Mouse (Mus musculus) thymus, adult 2 months (tissue): ENCODE results near the gene Asb1. TPM values are rescaled to one million over a fixed set of nuclear protein-coding genes. Genes with fewer than 3 reads are reported as not detected.
A peak's percentile ranks its signal among the peaks of the same experiment; 100 is the strongest.

Source experiments
- DNase-seq: peaks from one replicate; pipeline ENCODE4 v3.0.0; 2021
- H3K27ac ChIP-seq: fragments of 200-500 bp; 2 replicates; pipeline ENCODE4 v1.5.1; 2012; ENCODE audit warnings: low read length, control low read depth; ENCODE audit not compliant: control insufficient read depth, insufficient read depth
- H3K27me3 ChIP-seq: fragments of 200-500 bp; 2 replicates; pipeline ENCODE4 v1.6.1; 2012; ENCODE audit warnings: mild to moderate bottlenecking, low read length, moderate library complexity, mixed read lengths; ENCODE audit not compliant: control insufficient read depth, insufficient read depth
- H3K36me3 ChIP-seq: fragments of 200-500 bp; 2 replicates; pipeline ENCODE4 v1.6.1; 2012; ENCODE audit warnings: mild to moderate bottlenecking, low read length, moderate library complexity; ENCODE audit not compliant: control insufficient read depth, insufficient read depth
- H3K4me1 ChIP-seq: fragments of 200-500 bp; replicated peaks from 2 replicates; pipeline ENCODE4 v1.6.1; 2012; ENCODE audit warnings: low read length; ENCODE audit not compliant: control insufficient read depth, insufficient read depth
- H3K4me3 ChIP-seq: fragments of 200-500 bp; 2 replicates; pipeline ENCODE4 v1.5.1; 2012; ENCODE audit warnings: mild to moderate bottlenecking, low read length, control low read depth, moderate library complexity; ENCODE audit not compliant: control insufficient read depth, insufficient read depth
- CTCF ChIP-seq: fragments of 200-500 bp; IDR thresholded peaks from 2 replicates; pipeline ENCODE4 v1.5.1; 2012; ENCODE audit warnings: mild to moderate bottlenecking, control low read depth, low read length, moderate library complexity, borderline replicate concordance; ENCODE audit not compliant: control insufficient read depth, poor library complexity, insufficient read depth; ENCODE audit errors: extremely low read depth
- POLR2A ChIP-seq: fragments of 200-500 bp; IDR thresholded peaks from 2 replicates; pipeline ENCODE4 v1.6.1; 2012; ENCODE audit warnings: mild to moderate bottlenecking, low read length, control low read depth, moderate library complexity; ENCODE audit not compliant: control insufficient read depth, poor library complexity, insufficient read depth; ENCODE audit errors: extremely low read depth
- WGBS: fragments of 180-500 bp; shearing (Covaris S2); methylation state at CpG from one replicate; pipeline ENCODE4 v1.1.7; 2018; 5-methylcytosine and 5-hydroxymethylcytosine counted together
- polyA plus RNA-seq: library from polyadenylated mRNA; depleted of rRNA; stranded (reverse); fragments of >200 nt; gene quantifications from 2 replicates; pipeline ENCODE4 v1.2.3, GENCODE M21; 2012

Gene Asb1
- polyA plus RNA-seq, 1 experiment: 8.7 TPM

GRCm38 (mm10) chr1:91574208-91574607 is 33.9 kb downstream of the Asb1 start:
- peak; percentile 74 for DNase-seq
- H3K4me3 ChIP-seq: no peak overlapping the region
- TF ChIP-seq CTCF (no peak), POLR2A (no peak)
- 73% methylated on average over 3 of the region's 3 CpGs for WGBS
- H3K4me1 ChIP-seq: no peaks in the 10 kb centered on the region
- no peak overlapping the region for H3K27ac ChIP-seq
- H3K27me3 ChIP-seq: no peaks in the 10 kb centered on the region
- no peaks in the 10 kb centered on the region for H3K36me3 ChIP-seq

GRCm38 (mm10) chr1:91577883-91578517 is 37.7 kb downstream of the Asb1 start:
- Histone ChIP-seq H3K36me3 (no peaks in the 10 kb centered on the region), H3K27me3 (no peaks in the 10 kb centered on the region), H3K27ac (no peak overlapping the region), H3K4me1 (no peaks in the 10 kb centered on the region), H3K4me3 (no peak overlapping the region)
- TF ChIP-seq POLR2A (no peak), CTCF (no peak)
- 83% methylated on average over 7 of the region's 7 CpGs for WGBS
- DNase-seq: no peak

- Histone ChIP-seq H3K27ac (no peak overlapping the region), H3K4me1 (no peaks in the 10 kb centered on the region), H3K36me3 (no peaks in the 10 kb centered on the region), H3K4me3 (no peak overlapping the region), H3K27me3 (no peaks in the 10 kb centered on the region)
- no peak for TF ChIP-seq CTCF
- WGBS: 29% methylated on average over 2 of the region's 2 CpGs
- DNase-seq: no peak
Observed at GRCm38 (mm10) chr1:91580503-91580902, 40.2 kb downstream of the Asb1 start.

- TF ChIP-seq CTCF (no peak), POLR2A (no peak)
- no peaks in the 10 kb centered on the region for H3K4me1 ChIP-seq
- H3K27me3 ChIP-seq: no peaks in the 10 kb centered on the region
- H3K36me3 ChIP-seq: no peaks in the 10 kb centered on the region
- no peak for DNase-seq
- H3K4me3 ChIP-seq: no peak overlapping the region
- WGBS: 89% methylated on average over 2 of the region's 2 CpGs
- no peak overlapping the region for H3K27ac ChIP-seq
Observed at GRCm38 (mm10) chr1:91581206-91581605, 40.9 kb downstream of the Asb1 start.

GRCm38 (mm10) chr1:91584969-91585835 is 44.9 kb downstream of the Asb1 start:
- no peaks in the 10 kb centered on the region for H3K36me3 ChIP-seq
- TF ChIP-seq CTCF: no peak
- TF ChIP-seq POLR2A: no peak
- no peaks in the 10 kb centered on the region for H3K4me1 ChIP-seq
- H3K27ac ChIP-seq: no peak overlapping the region
- DNase-seq: no peak
- H3K27me3 ChIP-seq: no peaks in the 10 kb centered on the region
- 86% methylated on average over 17 of the region's 17 CpGs for WGBS
- H3K4me3 ChIP-seq: no peak overlapping the region

- Histone ChIP-seq H3K4me1 (no peaks in the 10 kb centered on the region), H3K4me3 (no peak overlapping the region), H3K36me3 (no peaks in the 10 kb centered on the region), H3K27ac (no peak overlapping the region), H3K27me3 (no peaks in the 10 kb centered on the region)
- 80% methylated on average over 6 of the region's 6 CpGs for WGBS
- no peak for DNase-seq
- TF ChIP-seq CTCF: no peak
- TF ChIP-seq POLR2A: no peak
Observed at GRCm38 (mm10) chr1:91589738-91590137, 49.4 kb downstream of the Asb1 start.
